28 mouse cellular contexts compared by ENCODE assay signal in genomic region chr10:13283441-13283840, GRCm38 (mm10).
A peak's percentile ranks its signal among the peaks of the same experiment; 100 is the strongest.
DNase-seq lines count a peak whose midpoint lies in the region; ATAC-seq and TF ChIP-seq lines count a peak whose summit lies in the region.
"Had no signal": no experiment of that assay in that cellular context is flagged by ENCODE, and none has a peak within 500 bp of the region (broad histone marks: within the 10 kb centered on the region; RNA-seq: fewer than 3 reads in every experiment).

No protein-coding gene starts in this region.

- no peak for DNase-seq in frontal cortex, postnatal 10 days (ENCODE audit: low spot score in 2 of 2)
- DNase-seq in heart, postnatal 36 days: no peak
- DNase-seq in limb, embryonic 14.5 days (ENCODE audit: low spot score): no peak
- DNase-seq in frontal cortex, postnatal 14 days (ENCODE audit: low spot score in 2 of 2): no peak
- no peak for DNase-seq in left cerebral cortex, adult 2 months (ENCODE audit: extremely low spot score in 1 of 2, low spot score in 2 of 2)
- DNase-seq: adrenal gland, postnatal 14 days; cerebellum, adult 18-20 months; cerebellum, postnatal 10 days; gastrocnemius, adult 2 months; kidney, adult 11 months; kidney, postnatal 14 days; layer of hippocampus, adult 9-11 months; lung, adult 2 months; lung, postnatal 10 days had no signal

- H3K9me3 ChIP-seq in heart, embryonic 12.5 days (replicated peaks): no peaks in the 10 kb centered on the region
- H3K9me3 ChIP-seq in heart, embryonic 15.5 days (replicated peaks): no peaks in the 10 kb centered on the region
- no peaks in the 10 kb centered on the region for H3K9me3 ChIP-seq in limb, embryonic 14.5 days (ENCODE audit: control insufficient read depth, low read length)
- H3K9me3 ChIP-seq: forebrain, embryonic 13.5 days; G1E; hindbrain, embryonic 10.5 days; hindbrain, embryonic 15.5 days; limb, embryonic 13.5 days; midbrain, embryonic 13.5 days; neural tube, embryonic 13.5 days had no signal

- peak overlapping the region; percentile 73 for H3K27ac ChIP-seq in heart, embryonic 12.5 days (ENCODE audit: poor library complexity, severe bottlenecking)
- peak overlapping the region; percentile 83 for H3K27ac ChIP-seq in heart, embryonic 15.5 days
- 0 out of 2 replicates have a peak overlapping the region, but pooled peaks have one; percentile 5 for H3K27ac ChIP-seq in limb, embryonic 14.5 days (replicated peaks; ENCODE audit: low read depth, low read length)
- H3K27ac ChIP-seq in left cerebral cortex, adult 2 months: no peak overlapping the region
- H3K27ac ChIP-seq: forebrain, embryonic 13.5 days; gastrocnemius, adult 2 months; hindbrain, embryonic 10.5 days; hindbrain, embryonic 15.5 days; limb, embryonic 13.5 days; liver, embryonic 14.5 days; macrophage; midbrain, embryonic 13.5 days; neural tube, embryonic 13.5 days had no signal

- intact Hi-C loops in heart, postnatal 36 days (cut with DNase I): loop anchor here (5.0 kb wide), 1 partner anchor 144 kb away; no protein-coding TSS in a partner anchor
- intact Hi-C loops in left cerebral cortex, adult 2 months (cut with DNase I): no loop called here

- no peaks in the 10 kb centered on the region for H3K27me3 ChIP-seq in heart, embryonic 12.5 days (replicated peaks)
- no peaks in the 10 kb centered on the region for H3K27me3 ChIP-seq in heart, embryonic 15.5 days
- H3K27me3 ChIP-seq in limb, embryonic 14.5 days (ENCODE audit: control insufficient read depth, insufficient read depth, low read length): no peaks in the 10 kb centered on the region
- H3K27me3 ChIP-seq: forebrain, embryonic 13.5 days; hindbrain, embryonic 15.5 days; limb, embryonic 13.5 days; midbrain, embryonic 13.5 days; neural tube, embryonic 13.5 days; Patski had no signal

- H3K4me3 ChIP-seq in heart, embryonic 12.5 days: no peak overlapping the region
- no peak overlapping the region for H3K4me3 ChIP-seq in heart, embryonic 15.5 days
- no peak overlapping the region for H3K4me3 ChIP-seq in limb, embryonic 14.5 days (replicated peaks; ENCODE audit: low read length)
- no peak overlapping the region for H3K4me3 ChIP-seq in left cerebral cortex, adult 2 months
- H3K4me3 ChIP-seq: forebrain, embryonic 13.5 days; gastrocnemius, adult 2 months; hindbrain, embryonic 10.5 days; hindbrain, embryonic 15.5 days; limb, embryonic 13.5 days; midbrain, embryonic 13.5 days; neural tube, embryonic 13.5 days had no signal

- TF ChIP-seq POLR2A in limb, embryonic 14.5 days (IDR thresholded peaks at IDR 0.05; ENCODE audit: borderline replicate concordance, extremely low read depth, insufficient read depth, insufficient read length): no peak

- ATAC-seq in frontal cortex, adult (ENCODE audit: low TSS enrichment): peak; percentile 74
- no peak for ATAC-seq in heart, embryonic 12.5 days (ENCODE audit: insufficient number of reproducible peaks, low FRiP score)
- no peak for ATAC-seq in heart, embryonic 15.5 days (replicated peaks; ENCODE audit: insufficient number of reproducible peaks, insufficient read depth, low FRiP score, low read depth)
- no peak for ATAC-seq in limb, embryonic 14.5 days (ENCODE audit: low FRiP score, low read depth)
- ATAC-seq: forebrain, embryonic 13.5 days; inflammation-experienced regulatory T-cells, adult 6 months; midbrain, embryonic 13.5 days; Patski had no signal

- no peak overlapping the region for H3K4me2 ChIP-seq in heart, embryonic 12.5 days
- 0 out of 2 replicates have a peak overlapping the region, but pooled peaks have one; percentile 13 for H3K4me2 ChIP-seq in heart, embryonic 15.5 days
- H3K4me2 ChIP-seq in limb, embryonic 14.5 days (replicated peaks; ENCODE audit: low read depth, low read length, severe bottlenecking): no peak overlapping the region
- H3K4me2 ChIP-seq: forebrain, embryonic 13.5 days; hindbrain, embryonic 15.5 days; limb, embryonic 13.5 days; midbrain, embryonic 13.5 days; neural tube, embryonic 13.5 days had no signal

- H3K4me1 ChIP-seq in heart, embryonic 12.5 days (replicated peaks): peaks cover 40% of the 10 kb centered on the region
- H3K4me1 ChIP-seq in heart, embryonic 15.5 days (replicated peaks): peaks cover 20% of the 10 kb centered on the region
- H3K4me1 ChIP-seq in limb, embryonic 14.5 days (ENCODE audit: control insufficient read depth, insufficient read depth, low read length): peaks cover 4% of the 10 kb centered on the region
- H3K4me1 ChIP-seq: hindbrain, embryonic 10.5 days; hindbrain, embryonic 15.5 days; midbrain, embryonic 13.5 days; neural tube, embryonic 13.5 days had no signal

- peaks cover 49% of the 10 kb centered on the region for H3K36me3 ChIP-seq in heart, embryonic 12.5 days
- peaks cover 9% of the 10 kb centered on the region; the same call in 1 of the 2 replicates for H3K36me3 ChIP-seq in heart, embryonic 15.5 days
- H3K36me3 ChIP-seq in limb, embryonic 14.5 days (ENCODE audit: control insufficient read depth, insufficient read depth, low read length): peaks cover 5% of the 10 kb centered on the region; the same call in 1 of the 2 replicates
- H3K36me3 ChIP-seq: G1E; hindbrain, embryonic 15.5 days; midbrain, embryonic 13.5 days; neural tube, embryonic 13.5 days had no signal

- 20% methylated on average over 4 of the region's 4 CpGs for WGBS in heart, embryonic 12.5 days
- WGBS in heart, embryonic 15.5 days: 24% methylated on average over 4 of the region's 4 CpGs
- 27% methylated on average over 4 of the region's 4 CpGs for WGBS in limb, embryonic 14.5 days

- no peak for TF ChIP-seq CTCF in left cerebral cortex, adult 2 months (IDR thresholded peaks at IDR 0.05)

- no peak overlapping the region for H3K9ac ChIP-seq in heart, embryonic 12.5 days
- no peak overlapping the region for H3K9ac ChIP-seq in heart, embryonic 15.5 days
- H3K9ac ChIP-seq in limb, embryonic 14.5 days (ENCODE audit: low read depth, low read length, severe bottlenecking): no peak overlapping the region
- H3K9ac ChIP-seq: forebrain, embryonic 13.5 days; hindbrain, embryonic 15.5 days; limb, embryonic 13.5 days; liver, embryonic 14.5 days; midbrain, embryonic 13.5 days; neural tube, embryonic 13.5 days had no signal
